Mouse (Mus musculus) hindbrain, embryonic 15.5 days (tissue): Measurements from ENCODE around the gene Ahdc1. TPM values are rescaled to one million over a fixed set of nuclear protein-coding genes. Genes with fewer than 3 reads are reported as not detected.
"Not testable (repeated sequence)": the region's sequence is repeated elsewhere in the genome, so short reads cannot be mapped to it uniquely, and the experiment has no call there.

Experiments
- ATAC-seq: fragments of 200-750 bp; cut with Nextera tagmentation; 2 replicates; pipeline ENCODE4 v1.8.0; 2017; ENCODE audit warnings: low read depth, moderate number of reproducible peaks, moderate TSS enrichment; ENCODE audit not compliant: low FRiP score
- H3K27ac ChIP-seq: fragments of 300-500 bp; sonication (generic); replicated peaks from 2 replicates; pipeline ENCODE4 v1.5.1; 2015; ENCODE audit warnings: mild to moderate bottlenecking, inconsistent platforms
- H3K27me3 ChIP-seq: fragments of 300-500 bp; sonication (generic); 2 replicates; pipeline ENCODE4 v1.6.1; 2015; ENCODE audit warnings: control low read depth, inconsistent platforms
- H3K36me3 ChIP-seq: fragments of 300-500 bp; sonication (generic); 2 replicates; pipeline ENCODE4 v1.6.1; 2015; ENCODE audit warnings: control low read depth, inconsistent platforms
- H3K4me1 ChIP-seq: fragments of 300-500 bp; sonication (generic); replicated peaks from 2 replicates; pipeline ENCODE4 v1.6.1; 2015; ENCODE audit warnings: control low read depth, inconsistent platforms
- H3K4me2 ChIP-seq: fragments of 300-500 bp; sonication (generic); 2 replicates; pipeline ENCODE4 v1.6.1; 2015; ENCODE audit warnings: moderate library complexity, mild to moderate bottlenecking, inconsistent platforms
- H3K4me3 ChIP-seq: fragments of 300-500 bp; sonication (generic); 2 replicates; pipeline ENCODE4 v1.5.1; 2015; ENCODE audit warnings: mild to moderate bottlenecking, inconsistent platforms
- H3K9ac ChIP-seq: fragments of 300-500 bp; sonication (generic); 2 replicates; pipeline ENCODE4 v1.6.1; 2015; ENCODE audit warnings: inconsistent platforms
- H3K9me3 ChIP-seq: fragments of 300-500 bp; sonication (generic); 2 replicates; pipeline ENCODE4 v1.6.1; 2016; ENCODE audit warnings: control low read depth, inconsistent platforms
- WGBS: fragments of 180-500 bp; shearing (Covaris S2); methylation state at CpG from one replicate; pipeline ENCODE4 v1.1.7; 2015; 5-methylcytosine and 5-hydroxymethylcytosine counted together
- polyA plus RNA-seq: library from polyadenylated mRNA; unstranded; fragments of >200 nt; fragmentation: Nextera tagmentation; extraction: Ambion mirVana; gene quantifications from 2 replicates; pipeline ENCODE4 v1.2.1, GENCODE M21; 2015

Gene Ahdc1
- polyA plus RNA-seq, 1 experiment from 2014 or later = 13.9 TPM

DNA sequence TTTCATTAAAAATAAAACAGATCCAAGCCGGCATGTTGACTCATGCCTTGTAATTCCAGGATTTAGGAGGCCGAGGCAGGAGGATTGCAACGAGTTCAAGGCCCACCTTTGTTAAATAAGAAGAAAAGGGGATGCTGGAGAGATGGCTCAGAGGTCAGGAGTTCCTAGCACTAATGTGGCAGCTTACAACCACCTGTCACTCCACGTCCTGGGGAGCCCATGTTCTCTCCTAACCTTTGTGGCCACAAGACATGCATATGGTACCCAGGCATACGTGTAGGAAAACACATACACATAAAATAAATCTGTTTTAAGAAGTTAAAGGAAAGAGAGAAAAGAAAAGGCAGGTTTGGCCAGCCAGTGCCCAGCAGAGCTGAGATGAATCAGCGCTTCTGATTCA, 82.0 kb downstream of the Ahdc1 start:
- Histone ChIP-seq H3K27ac (peak overlapping the region; percentile 87), H3K9ac (peak overlapping the region; percentile 12; the same call in 1 of the 2 replicates), H3K27me3 (no peaks in the 10 kb centered on the region), H3K9me3 (no peaks in the 10 kb centered on the region), H3K4me2 (peak overlapping the region; percentile 50; the same call in 1 of the 2 replicates), H3K4me1 (peaks cover 61% of the 10 kb centered on the region), H3K4me3 (no peak overlapping the region), H3K36me3 (no peaks in the 10 kb centered on the region)
- no peak for ATAC-seq
- WGBS = 63% methylated on average over 6 of the region's 6 CpGs

GRCm38 (mm10) chr4:133093481-133094033, 82.5 kb downstream of the Ahdc1 start:
- no peak for ATAC-seq
- 16% methylated on average over 6 of the region's 6 CpGs for WGBS
- Histone ChIP-seq H3K4me1 (peaks cover 61% of the 10 kb centered on the region), H3K4me2 (0 out of 2 replicates have a peak overlapping the region, but pooled peaks have one; percentile 13), H3K9ac (peak overlapping the region; percentile 12; the same call in 1 of the 2 replicates), H3K27ac (peak overlapping the region; percentile 63), H3K4me3 (no peak overlapping the region), H3K36me3 (no peaks in the 10 kb centered on the region), H3K9me3 (no peaks in the 10 kb centered on the region), H3K27me3 (no peaks in the 10 kb centered on the region)

DNA sequence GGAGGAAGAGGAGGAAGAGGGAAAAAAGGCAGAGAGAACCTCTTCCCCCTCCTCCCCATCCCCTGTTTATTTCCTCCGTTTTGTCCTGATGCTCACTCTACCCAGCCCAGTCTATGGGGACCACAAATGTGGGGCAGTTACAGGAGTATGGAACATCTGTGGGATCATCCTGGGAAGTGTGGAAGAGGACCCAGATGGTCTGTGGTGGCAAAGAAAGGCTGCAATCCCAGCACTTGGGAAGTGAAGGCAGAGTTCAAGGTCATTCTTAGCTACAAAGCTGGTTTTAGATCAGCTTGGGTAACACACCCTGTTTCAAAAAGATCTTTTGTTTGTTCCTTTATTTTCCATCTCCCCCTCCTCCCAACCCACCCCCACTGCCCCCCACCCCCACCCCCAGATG, 83.2 kb downstream of the Ahdc1 start:
- Histone ChIP-seq H3K27ac (peak overlapping the region; percentile 88), H3K27me3 (no peaks in the 10 kb centered on the region), H3K4me3 (no peak overlapping the region), H3K9ac (no peak overlapping the region), H3K9me3 (no peaks in the 10 kb centered on the region), H3K36me3 (no peaks in the 10 kb centered on the region), H3K4me2 (no peak overlapping the region), H3K4me1 (peaks cover 61% of the 10 kb centered on the region)
- no peak for ATAC-seq
- WGBS = 50% methylated on average over 1 of the region's 1 CpGs

GRCm38 (mm10) chr4:133094936-133095733, 84.1 kb downstream of the Ahdc1 start:
- Histone ChIP-seq H3K9ac (peak overlapping the region; percentile 26), H3K27me3 (no peaks in the 10 kb centered on the region), H3K4me1 (peaks cover 55% of the 10 kb centered on the region), H3K36me3 (no peaks in the 10 kb centered on the region), H3K4me2 (peak overlapping the region; percentile 40), H3K27ac (peak overlapping the region; percentile 88), H3K9me3 (no peaks in the 10 kb centered on the region), H3K4me3 (peak overlapping the region; percentile 12; the same call in 1 of the 2 replicates)
- WGBS = 20% methylated on average over 16 of the region's 16 CpGs
- peak; percentile 87 for ATAC-seq

DNA sequence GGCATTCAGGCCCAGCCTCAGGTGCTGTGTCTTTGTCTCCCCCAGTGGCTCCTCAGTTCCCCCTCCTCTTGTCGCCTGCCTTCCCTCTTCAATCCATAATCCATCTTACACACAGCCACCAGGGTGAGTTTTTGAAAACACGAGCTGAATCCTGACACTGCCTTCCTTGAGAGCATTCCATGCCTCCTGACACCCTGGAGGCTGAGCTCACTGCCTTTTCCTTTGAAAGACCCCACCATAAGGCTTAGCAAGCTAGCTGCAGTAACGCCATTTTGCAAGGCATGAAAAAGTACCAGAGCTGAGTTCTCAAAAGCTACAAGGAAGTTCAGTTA, 84.6 kb downstream of the Ahdc1 start:
- not testable (repeated sequence) for ATAC-seq, H3K27me3 ChIP-seq, H3K36me3 ChIP-seq, H3K9me3 ChIP-seq
- Histone ChIP-seq H3K4me3 (peak overlapping the region; percentile 12; the same call in 1 of the 2 replicates), H3K27ac (peak overlapping the region; percentile 88), H3K9ac (peak overlapping the region; percentile 26; the same call in 1 of the 2 replicates), H3K4me1 (peaks cover 50% of the 10 kb centered on the region), H3K4me2 (peak overlapping the region; percentile 40)
- WGBS = 11% methylated on average over 3 of the region's 3 CpGs

DNA sequence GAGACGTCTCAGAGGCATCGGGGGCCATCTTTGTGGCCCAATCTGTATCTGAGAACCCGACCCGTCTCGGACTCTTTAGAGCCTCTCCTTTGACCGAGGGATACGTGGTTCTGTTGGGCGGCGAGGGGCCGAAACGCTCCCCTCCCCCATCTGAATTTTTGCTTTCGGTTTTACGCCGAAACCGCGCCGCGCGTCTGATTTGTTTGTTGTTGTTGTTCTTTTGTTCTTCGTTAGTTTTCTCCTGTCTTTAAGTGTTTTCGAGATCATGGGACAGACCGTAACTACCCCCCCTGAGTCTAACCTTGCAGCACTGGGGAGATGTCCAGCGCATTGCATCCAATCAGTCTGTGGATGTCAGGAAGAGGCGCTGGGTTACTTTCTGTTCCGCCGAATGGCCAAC, 85.6 kb downstream of the Ahdc1 start:
- H3K27ac ChIP-seq, H3K27me3 ChIP-seq, H3K9ac ChIP-seq, H3K9me3 ChIP-seq, H3K36me3 ChIP-seq, ATAC-seq: not testable (repeated sequence)
- H3K4me2 ChIP-seq = peak overlapping the region; percentile 40
- peaks cover 41% of the 10 kb centered on the region for H3K4me1 ChIP-seq
- under 1% methylated on average over 15 of the region's 26 CpGs for WGBS
- H3K4me3 ChIP-seq = peak overlapping the region; percentile 30

DNA sequence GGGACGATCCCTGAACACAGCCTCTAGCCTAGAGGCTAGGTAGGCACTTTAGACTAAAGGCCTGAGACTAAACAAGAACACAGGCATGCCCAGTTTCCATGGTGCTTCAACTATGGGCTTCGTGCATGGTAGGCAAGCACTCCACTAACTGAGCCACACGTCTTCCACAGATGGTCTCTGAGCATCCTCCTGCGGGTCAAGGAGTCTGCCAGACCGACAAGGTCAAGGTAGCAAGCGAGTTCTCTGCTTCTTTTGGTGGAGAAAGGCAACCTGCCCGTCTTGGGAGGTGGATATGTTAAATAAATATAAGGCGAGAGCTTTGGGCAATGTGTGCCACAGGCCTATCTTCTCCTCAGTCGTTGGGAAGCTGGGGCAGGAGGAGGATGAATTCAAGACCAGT, 90.7 kb downstream of the Ahdc1 start:
- Histone ChIP-seq H3K27ac (no peak overlapping the region), H3K4me2 (peak overlapping the region; percentile 44), H3K36me3 (no peaks in the 10 kb centered on the region), H3K4me1 (peaks cover 25% of the 10 kb centered on the region), H3K9ac (peak overlapping the region; percentile 16; the same call in 1 of the 2 replicates), H3K9me3 (no peaks in the 10 kb centered on the region), H3K4me3 (peak overlapping the region; percentile 13), H3K27me3 (no peaks in the 10 kb centered on the region)
- no peak for ATAC-seq
- 82% methylated on average over 9 of the region's 9 CpGs for WGBS

DNA sequence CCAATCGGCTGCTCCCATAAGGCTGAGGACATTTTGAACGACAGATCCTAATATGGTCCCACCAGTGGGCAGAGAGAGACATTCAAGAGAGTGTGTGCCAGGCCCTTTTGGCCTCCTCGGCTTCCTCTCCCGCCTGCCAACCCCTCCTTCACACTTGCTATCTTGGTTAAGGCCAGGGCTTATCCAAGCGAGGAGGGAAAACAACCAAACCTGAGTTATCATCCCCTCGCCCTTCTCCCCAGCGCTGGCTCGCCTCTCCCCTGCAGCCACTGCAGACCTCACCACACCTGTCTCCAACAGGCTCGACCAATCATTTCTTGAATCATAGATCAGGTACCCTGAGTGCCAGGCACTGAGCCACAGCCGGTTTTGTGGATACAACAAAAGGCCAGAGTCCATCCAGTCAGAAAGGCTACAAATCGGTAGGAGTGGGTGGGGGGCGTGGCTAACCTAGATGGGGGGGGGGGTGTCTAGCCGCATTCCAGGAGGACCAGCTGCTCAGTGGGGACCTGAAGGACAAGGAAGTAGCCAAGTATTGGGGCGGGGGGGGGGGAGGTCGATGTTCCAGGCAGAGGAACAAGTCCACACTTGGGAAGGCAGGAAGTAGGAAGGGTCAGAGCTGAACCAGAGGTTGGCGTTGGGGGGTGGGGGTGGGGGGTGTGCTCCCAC, 92.6 kb downstream of the Ahdc1 start:
- Histone ChIP-seq H3K36me3 (no peaks in the 10 kb centered on the region), H3K4me1 (peaks cover 25% of the 10 kb centered on the region), H3K27me3 (no peaks in the 10 kb centered on the region), H3K9ac (no peak overlapping the region), H3K27ac (no peak overlapping the region), H3K9me3 (no peaks in the 10 kb centered on the region), H3K4me3 (no peak overlapping the region), H3K4me2 (peak overlapping the region; percentile 23)
- 29% methylated on average over 14 of the region's 16 CpGs for WGBS
- peak; percentile 35; the same call in 1 of the 2 replicates for ATAC-seq

DNA sequence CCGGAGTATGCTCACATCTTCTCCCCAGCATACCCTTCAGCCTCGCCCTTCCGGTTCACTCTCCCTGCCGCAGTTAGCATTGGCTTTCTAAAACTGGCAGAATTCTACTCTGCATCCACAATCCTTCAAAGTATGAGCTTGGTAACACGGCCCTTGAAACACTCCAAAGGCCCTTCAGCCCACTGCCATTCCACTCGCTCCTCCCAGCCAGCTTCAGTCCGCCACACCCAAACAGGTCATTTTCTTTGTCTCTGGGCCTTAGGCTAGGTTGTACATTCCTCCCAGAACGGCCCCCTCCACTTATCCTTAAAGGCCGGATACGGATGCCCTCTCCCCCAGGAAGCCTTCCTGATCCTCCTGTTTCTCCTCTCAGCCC, 93.1 kb downstream of the Ahdc1 start:
- peak overlapping the region; percentile 23 for H3K4me2 ChIP-seq
- ATAC-seq = 0 out of 2 replicates have a peak, but pooled peaks have one; percentile 31
- no peaks in the 10 kb centered on the region for H3K9me3 ChIP-seq
- no peak overlapping the region for H3K27ac ChIP-seq
- WGBS = 43% methylated on average over 10 of the region's 10 CpGs
- H3K9ac ChIP-seq = no peak overlapping the region
- H3K27me3 ChIP-seq = no peaks in the 10 kb centered on the region
- H3K4me3 ChIP-seq = no peak overlapping the region
- H3K4me1 ChIP-seq = peaks cover 25% of the 10 kb centered on the region
- no peaks in the 10 kb centered on the region for H3K36me3 ChIP-seq

GRCm38 (mm10) chr4:133106691-133107090, 95.6 kb downstream of the Ahdc1 start:
- Histone ChIP-seq H3K4me2 (no peak overlapping the region), H3K4me3 (no peak overlapping the region), H3K9me3 (no peaks in the 10 kb centered on the region), H3K36me3 (no peaks in the 10 kb centered on the region), H3K4me1 (peaks cover 24% of the 10 kb centered on the region), H3K27me3 (no peaks in the 10 kb centered on the region), H3K27ac (no peak overlapping the region), H3K9ac (no peak overlapping the region)
- no peak for ATAC-seq
- 96% methylated on average over 7 of the region's 7 CpGs for WGBS

- Histone ChIP-seq H3K36me3 (no peaks in the 10 kb centered on the region), H3K4me2 (no peak overlapping the region), H3K9ac (no peak overlapping the region), H3K4me1 (peaks cover 14% of the 10 kb centered on the region), H3K27me3 (no peaks in the 10 kb centered on the region), H3K4me3 (no peak overlapping the region), H3K9me3 (no peaks in the 10 kb centered on the region), H3K27ac (no peak overlapping the region; the same call in 1 of the 2 replicates)
- ATAC-seq = no peak
- 54% methylated on average over 13 of the region's 13 CpGs for whole genome bisulfite sequencing
Observed at GRCm38 (mm10) chr4:133107788-133108281, 96.8 kb downstream of the Ahdc1 start.
